Mouse (Mus musculus): ENCODE data around the gene Sycp2. TPM values are rescaled to one million over a fixed set of nuclear protein-coding genes. Genes with fewer than 3 reads are reported as not detected.
A peak's percentile ranks its signal among the peaks of the same experiment; 100 is the strongest.

Gene Sycp2
- polyA plus RNA-seq, 1 experiment from 2014 or later: 0.22 TPM

GRCm38 (mm10) chr2:178326750-178327465 is 80.6 kb downstream of the Sycp2 start:
- H3K4me2 ChIP-seq (replicated peaks; ENCODE audit: low read depth, low read length): 0 out of 2 replicates have a peak overlapping the region, but pooled peaks have one; percentile 18
- WGBS: 14% methylated on average over 5 of the region's 5 CpGs
- H3K27ac ChIP-seq (ENCODE audit: low read length): no peak overlapping the region
- no peaks in the 10 kb centered on the region for H3K9me3 ChIP-seq (ENCODE audit: control insufficient read depth, low read depth, low read length)
- H3K27me3 ChIP-seq (ENCODE audit: control insufficient read depth, insufficient read depth, low read length): no peaks in the 10 kb centered on the region
- H3K36me3 ChIP-seq (ENCODE audit: control insufficient read depth, insufficient read depth, low read length): no peaks in the 10 kb centered on the region
- H3K4me1 ChIP-seq (ENCODE audit: control insufficient read depth, insufficient read depth, low read length): peaks cover 8% of the 10 kb centered on the region; the same call in 1 of the 2 replicates
- no peak; the same call in 1 of the 2 replicates for ATAC-seq (ENCODE audit: insufficient number of reproducible peaks, insufficient read depth, low FRiP score, low read depth)
- no peak overlapping the region for H3K9ac ChIP-seq (replicated peaks; ENCODE audit: low read depth, low read length)
- H3K4me3 ChIP-seq (ENCODE audit: low read depth, low read length): no peak overlapping the region

- H3K36me3 ChIP-seq (ENCODE audit: control insufficient read depth, insufficient read depth, low read length): no peaks in the 10 kb centered on the region
- H3K27me3 ChIP-seq (ENCODE audit: control insufficient read depth, insufficient read depth, low read length): no peaks in the 10 kb centered on the region
- H3K4me2 ChIP-seq (replicated peaks; ENCODE audit: low read depth, low read length): no peak overlapping the region
- H3K9ac ChIP-seq (replicated peaks; ENCODE audit: low read depth, low read length): no peak overlapping the region
- WGBS: 93% methylated on average over 10 of the region's 10 CpGs
- H3K4me3 ChIP-seq (ENCODE audit: low read depth, low read length): no peak overlapping the region
- H3K4me1 ChIP-seq (ENCODE audit: control insufficient read depth, insufficient read depth, low read length): peaks cover 8% of the 10 kb centered on the region; the same call in 1 of the 2 replicates
- no peaks in the 10 kb centered on the region for H3K9me3 ChIP-seq (ENCODE audit: control insufficient read depth, low read depth, low read length)
- H3K27ac ChIP-seq (ENCODE audit: low read length): no peak overlapping the region
- ATAC-seq (ENCODE audit: insufficient number of reproducible peaks, insufficient read depth, low FRiP score, low read depth): no peak
Measured at GRCm38 (mm10) chr2:178326067-178326466, 81.4 kb downstream of the Sycp2 start.

DNA sequence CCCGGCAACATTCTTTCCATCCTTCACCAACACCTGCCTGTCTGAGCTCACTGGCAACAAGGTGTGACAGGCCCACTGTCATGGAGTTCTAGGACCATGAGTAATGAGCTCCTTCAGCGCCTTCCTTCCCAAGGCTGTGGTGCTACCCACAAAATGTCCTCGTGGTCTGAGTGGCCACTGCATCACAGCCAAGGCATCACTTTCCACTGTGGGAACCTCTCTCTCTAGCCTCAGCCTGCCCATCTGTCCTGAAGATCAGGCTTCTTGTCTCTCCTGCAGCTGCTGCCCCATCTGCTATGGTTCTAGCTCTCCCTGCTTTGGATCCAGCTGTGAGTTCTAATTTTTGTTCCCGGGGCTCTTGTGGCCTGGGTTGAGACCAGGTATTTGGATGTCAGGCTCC is 82.7 kb downstream of the Sycp2 start:
- no peaks in the 10 kb centered on the region for H3K36me3 ChIP-seq (ENCODE audit: control insufficient read depth, insufficient read depth, low read length)
- 79% methylated on average over 4 of the region's 4 CpGs for WGBS
- no peak overlapping the region for H3K4me2 ChIP-seq (replicated peaks; ENCODE audit: low read depth, low read length)
- no peaks in the 10 kb centered on the region for H3K27me3 ChIP-seq (ENCODE audit: control insufficient read depth, insufficient read depth, low read length)
- H3K9ac ChIP-seq (replicated peaks; ENCODE audit: low read depth, low read length): no peak overlapping the region
- H3K27ac ChIP-seq (ENCODE audit: low read length): no peak overlapping the region
- peaks cover 8% of the 10 kb centered on the region; the same call in 1 of the 2 replicates for H3K4me1 ChIP-seq (ENCODE audit: control insufficient read depth, insufficient read depth, low read length)
- H3K4me3 ChIP-seq (ENCODE audit: low read depth, low read length): no peak overlapping the region
- H3K9me3 ChIP-seq (ENCODE audit: control insufficient read depth, low read depth, low read length): no peaks in the 10 kb centered on the region
- no peak for ATAC-seq (ENCODE audit: insufficient number of reproducible peaks, insufficient read depth, low FRiP score, low read depth)

GRCm38 (mm10) chr2:178324410-178324809 is 83.1 kb downstream of the Sycp2 start:
- H3K9ac ChIP-seq (replicated peaks; ENCODE audit: low read depth, low read length): no peak overlapping the region
- H3K36me3 ChIP-seq (ENCODE audit: control insufficient read depth, insufficient read depth, low read length): no peaks in the 10 kb centered on the region
- no peak overlapping the region for H3K4me2 ChIP-seq (replicated peaks; ENCODE audit: low read depth, low read length)
- no peak overlapping the region for H3K4me3 ChIP-seq (ENCODE audit: low read depth, low read length)
- ATAC-seq (ENCODE audit: insufficient number of reproducible peaks, insufficient read depth, low FRiP score, low read depth): no peak
- no peaks in the 10 kb centered on the region for H3K27me3 ChIP-seq (ENCODE audit: control insufficient read depth, insufficient read depth, low read length)
- H3K9me3 ChIP-seq (ENCODE audit: control insufficient read depth, low read depth, low read length): no peaks in the 10 kb centered on the region
- 95% methylated on average over 3 of the region's 3 CpGs for WGBS
- peaks cover 8% of the 10 kb centered on the region; the same call in 1 of the 2 replicates for H3K4me1 ChIP-seq (ENCODE audit: control insufficient read depth, insufficient read depth, low read length)
- H3K27ac ChIP-seq (ENCODE audit: low read length): no peak overlapping the region

DNA sequence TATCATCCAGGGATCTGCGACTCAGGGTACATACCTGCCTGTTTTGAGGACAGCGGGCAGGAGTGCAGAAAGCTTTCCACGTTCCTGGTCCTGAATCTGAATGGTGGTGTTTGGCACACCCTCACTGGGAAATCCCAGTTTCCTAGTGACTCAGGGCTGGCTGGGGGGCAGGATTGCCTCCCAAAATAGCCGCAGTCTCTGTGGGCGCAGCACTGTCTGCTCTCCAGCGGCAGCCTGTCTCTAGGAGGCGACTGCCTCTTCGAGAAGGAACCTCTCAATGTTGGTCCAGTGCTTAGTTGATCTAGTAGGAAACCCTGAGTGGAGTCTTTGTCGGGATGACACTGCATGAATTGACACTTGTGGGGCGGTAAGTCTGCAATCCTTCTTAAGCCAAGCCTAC is 86.2 kb downstream of the Sycp2 start:
- Histone ChIP-seq H3K27me3 (ENCODE audit: control insufficient read depth, insufficient read depth, low read length) (no peaks in the 10 kb centered on the region), H3K36me3 (ENCODE audit: control insufficient read depth, insufficient read depth, low read length) (no peaks in the 10 kb centered on the region), H3K27ac (ENCODE audit: low read length) (no peak overlapping the region), H3K4me1 (ENCODE audit: control insufficient read depth, insufficient read depth, low read length) (no peaks in the 10 kb centered on the region), H3K4me3 (ENCODE audit: low read depth, low read length) (no peak overlapping the region), H3K9me3 (ENCODE audit: control insufficient read depth, low read depth, low read length) (no peaks in the 10 kb centered on the region), H3K4me2 (replicated peaks; ENCODE audit: low read depth, low read length) (no peak overlapping the region), H3K9ac (replicated peaks; ENCODE audit: low read depth, low read length) (no peak overlapping the region)
- 80% methylated on average over 10 of the region's 10 CpGs for WGBS
- ATAC-seq (ENCODE audit: insufficient number of reproducible peaks, insufficient read depth, low FRiP score, low read depth): no peak

DNA sequence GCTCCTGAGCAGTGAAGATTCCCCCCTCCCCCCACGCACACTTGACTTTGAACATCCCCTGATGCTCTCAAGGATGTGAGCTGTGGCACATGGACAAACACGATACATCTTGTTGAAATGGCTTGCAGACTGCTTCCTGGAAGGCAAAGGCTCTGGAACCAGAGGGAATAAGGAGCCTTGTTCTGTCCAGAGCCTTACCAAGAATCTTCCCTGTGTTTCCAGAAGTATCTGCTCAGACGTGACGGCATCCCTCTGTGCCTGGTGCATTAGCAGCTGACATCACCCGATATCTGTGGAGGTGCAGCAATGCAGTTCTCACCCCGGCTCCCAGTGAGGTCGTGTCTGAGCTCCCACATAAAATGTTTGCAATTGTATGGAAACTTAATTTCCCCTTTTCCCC is 87.7 kb downstream of the Sycp2 start:
- ATAC-seq (ENCODE audit: insufficient number of reproducible peaks, insufficient read depth, low FRiP score, low read depth): no peak
- Histone ChIP-seq H3K36me3 (ENCODE audit: control insufficient read depth, insufficient read depth, low read length) (no peaks in the 10 kb centered on the region), H3K4me1 (ENCODE audit: control insufficient read depth, insufficient read depth, low read length) (no peaks in the 10 kb centered on the region), H3K4me2 (replicated peaks; ENCODE audit: low read depth, low read length) (no peak overlapping the region), H3K27me3 (ENCODE audit: control insufficient read depth, insufficient read depth, low read length) (no peaks in the 10 kb centered on the region), H3K9me3 (ENCODE audit: control insufficient read depth, low read depth, low read length) (no peaks in the 10 kb centered on the region), H3K9ac (replicated peaks; ENCODE audit: low read depth, low read length) (no peak overlapping the region), H3K27ac (ENCODE audit: low read length) (no peak overlapping the region), H3K4me3 (ENCODE audit: low read depth, low read length) (no peak overlapping the region)
- WGBS: 67% methylated on average over 7 of the region's 7 CpGs

- Histone ChIP-seq H3K27ac (ENCODE audit: low read length) (no peak overlapping the region), H3K4me2 (replicated peaks; ENCODE audit: low read depth, low read length) (no peak overlapping the region), H3K9me3 (ENCODE audit: control insufficient read depth, low read depth, low read length) (no peaks in the 10 kb centered on the region), H3K4me3 (ENCODE audit: low read depth, low read length) (no peak overlapping the region), H3K27me3 (ENCODE audit: control insufficient read depth, insufficient read depth, low read length) (no peaks in the 10 kb centered on the region), H3K9ac (replicated peaks; ENCODE audit: low read depth, low read length) (no peak overlapping the region), H3K36me3 (ENCODE audit: control insufficient read depth, insufficient read depth, low read length) (no peaks in the 10 kb centered on the region), H3K4me1 (ENCODE audit: control insufficient read depth, insufficient read depth, low read length) (no peaks in the 10 kb centered on the region)
- 88% methylated on average over 1 of the region's 1 CpGs for WGBS
- ATAC-seq (ENCODE audit: insufficient number of reproducible peaks, insufficient read depth, low FRiP score, low read depth): no peak
Measured at GRCm38 (mm10) chr2:178316281-178316680, 91.2 kb downstream of the Sycp2 start.

DNA sequence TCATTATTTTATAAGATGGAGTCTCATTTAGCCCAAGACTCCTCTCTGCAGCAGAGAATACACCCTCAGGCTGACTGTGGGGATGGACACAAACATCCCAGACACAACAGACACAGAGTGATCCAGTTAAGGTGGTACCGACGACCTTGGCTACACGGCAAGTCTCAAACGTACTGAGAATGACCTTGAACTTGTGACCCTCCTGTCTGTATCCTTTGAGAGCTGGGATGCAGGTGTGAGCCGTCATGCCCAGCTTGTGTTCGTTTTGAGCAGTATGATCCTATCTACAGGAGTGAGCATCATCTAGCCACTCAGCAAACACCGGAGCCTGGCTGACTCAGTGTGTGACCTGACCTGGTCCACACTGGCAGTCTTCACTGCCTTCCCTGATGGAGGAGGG is 93.9 kb downstream of the Sycp2 start:
- ATAC-seq (ENCODE audit: insufficient number of reproducible peaks, insufficient read depth, low FRiP score, low read depth): no peak

DNA sequence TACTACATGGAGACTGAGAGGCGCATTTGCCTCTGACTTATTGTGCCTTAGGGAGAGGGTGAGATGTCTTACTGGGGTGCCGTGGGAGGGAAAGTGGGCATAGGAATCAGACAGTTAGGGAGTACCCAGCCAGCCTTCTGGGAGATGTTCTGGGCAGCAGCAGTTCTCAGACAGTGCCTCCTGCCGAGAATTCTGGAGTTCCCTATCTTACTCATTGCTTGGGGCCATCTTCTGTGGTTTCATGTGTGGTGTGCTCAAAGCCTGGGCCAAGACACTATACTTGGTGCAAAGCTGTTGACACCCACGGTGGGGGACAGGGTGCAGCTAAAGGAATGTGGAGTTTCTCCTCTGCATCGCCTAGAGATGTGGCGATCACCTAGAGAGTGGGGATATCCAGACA is 102.8 kb downstream of the Sycp2 start:
- H3K36me3 ChIP-seq (ENCODE audit: control insufficient read depth, insufficient read depth, low read length): no peaks in the 10 kb centered on the region
- 80% methylated on average over 6 of the region's 6 CpGs for WGBS
- H3K4me2 ChIP-seq (replicated peaks; ENCODE audit: low read depth, low read length): no peak overlapping the region
- no peaks in the 10 kb centered on the region for H3K27me3 ChIP-seq (ENCODE audit: control insufficient read depth, insufficient read depth, low read length)
- H3K4me3 ChIP-seq (ENCODE audit: low read depth, low read length): no peak overlapping the region
- H3K4me1 ChIP-seq (ENCODE audit: control insufficient read depth, insufficient read depth, low read length): no peaks in the 10 kb centered on the region
- H3K27ac ChIP-seq (ENCODE audit: low read length): no peak overlapping the region
- no peak for ATAC-seq (ENCODE audit: insufficient number of reproducible peaks, insufficient read depth, low FRiP score, low read depth)
- H3K9ac ChIP-seq (replicated peaks; ENCODE audit: low read depth, low read length): no peak overlapping the region
- no peaks in the 10 kb centered on the region for H3K9me3 ChIP-seq (ENCODE audit: control insufficient read depth, low read depth, low read length)

More for the DNA sequence above, 93.9 kb downstream of the Sycp2 start:
- 58% methylated on average over 7 of the region's 7 CpGs for whole genome bisulfite sequencing
- Histone ChIP-seq H3K4me1 (ENCODE audit: control insufficient read depth, insufficient read depth, low read length) (no peaks in the 10 kb centered on the region), H3K27me3 (ENCODE audit: control insufficient read depth, insufficient read depth, low read length) (no peaks in the 10 kb centered on the region), H3K9me3 (ENCODE audit: control insufficient read depth, low read depth, low read length) (no peaks in the 10 kb centered on the region), H3K36me3 (ENCODE audit: control insufficient read depth, insufficient read depth, low read length) (no peaks in the 10 kb centered on the region), H3K4me3 (ENCODE audit: low read depth, low read length) (no peak overlapping the region), H3K4me2 (replicated peaks; ENCODE audit: low read depth, low read length) (no peak overlapping the region), H3K9ac (replicated peaks; ENCODE audit: low read depth, low read length) (no peak overlapping the region), H3K27ac (ENCODE audit: low read length) (no peak overlapping the region)
